Mouse (Mus musculus): ENCODE data around the gene Tpx2.

Gene Tpx2

GRCm38 (mm10) chr2:152847815-152848302, at the start of gene Tpx2:
Tpx2 (plus strand) TSS chr2:152847964.
- peak; percentile 99 for DNase-seq (ENCODE audit: low read depth, low spot score)

- peak; percentile 94 for DNase-seq (ENCODE audit: low read depth, low spot score)
These were observed 47.6 kb upstream of the Tpx2 start for GRCm38 (mm10) chr2:152799954-152800761.

DNA sequence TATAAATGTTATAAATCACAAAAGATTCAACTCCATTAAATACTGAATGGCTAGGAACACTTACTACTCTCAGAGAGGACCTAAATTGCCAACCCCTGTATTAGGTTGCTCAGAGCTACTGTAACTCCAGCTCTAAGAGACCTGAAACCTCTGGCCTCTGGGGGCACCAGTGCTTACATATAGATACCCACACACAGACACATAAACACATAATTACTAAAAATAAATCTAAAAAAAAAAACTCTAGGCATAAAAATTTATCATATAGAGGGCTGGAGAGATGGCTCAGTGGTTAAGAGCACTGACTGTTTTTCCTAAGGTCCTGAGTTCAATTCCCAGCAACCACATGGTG, 47.0 kb upstream of the Tpx2 start:
- DNase-seq (ENCODE audit: low read depth, low spot score) = no peak

- no peak for DNase-seq (ENCODE audit: low read depth, low spot score)
These were observed 45.5 kb upstream of the Tpx2 start for GRCm38 (mm10) chr2:152802303-152802702.

GRCm38 (mm10) chr2:152803081-152803480, 44.7 kb upstream of the Tpx2 start:
- DNase-seq (ENCODE audit: low read depth, low spot score) = no peak

DNA sequence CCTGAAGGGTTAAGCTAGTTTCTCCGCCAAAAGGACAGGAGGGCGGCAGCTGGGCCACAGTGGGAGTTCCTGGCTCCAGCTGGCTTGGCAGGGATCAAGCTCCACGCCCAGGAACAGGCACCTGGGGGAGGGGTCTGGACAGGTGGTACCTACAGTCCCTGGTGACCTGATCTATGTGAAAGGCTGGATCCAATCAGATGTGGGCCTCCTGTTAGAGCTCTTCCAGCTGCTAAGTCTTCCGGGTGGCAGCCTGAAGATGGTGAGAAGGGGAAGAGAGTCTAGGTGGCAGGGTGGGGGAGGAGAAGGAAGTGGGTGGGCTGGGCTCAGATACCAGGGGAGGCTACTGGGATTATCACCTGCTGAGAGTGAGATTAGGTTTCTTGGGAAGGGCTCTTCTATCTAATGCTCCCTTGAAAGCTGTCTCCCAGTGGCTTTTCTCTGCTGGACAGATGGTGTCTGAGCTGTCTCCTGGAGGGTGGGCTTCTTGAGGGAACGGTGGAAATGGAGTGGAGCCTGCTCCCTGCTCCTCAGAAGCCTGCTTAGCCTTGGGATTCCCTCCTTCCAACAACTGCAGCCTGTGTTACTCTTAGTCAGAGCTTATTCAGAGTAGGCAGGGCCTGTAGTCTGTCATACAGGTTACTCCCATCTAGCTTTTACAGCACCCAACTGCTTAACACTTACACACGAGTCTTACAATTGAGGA, 43.2 kb upstream of the Tpx2 start:
- DNase-seq (ENCODE audit: low read depth, low spot score) = peak; percentile 90

- no peak for DNase-seq (ENCODE audit: low read depth, low spot score)
These were observed 42.7 kb upstream of the Tpx2 start for GRCm38 (mm10) chr2:152805111-152805490.

DNA sequence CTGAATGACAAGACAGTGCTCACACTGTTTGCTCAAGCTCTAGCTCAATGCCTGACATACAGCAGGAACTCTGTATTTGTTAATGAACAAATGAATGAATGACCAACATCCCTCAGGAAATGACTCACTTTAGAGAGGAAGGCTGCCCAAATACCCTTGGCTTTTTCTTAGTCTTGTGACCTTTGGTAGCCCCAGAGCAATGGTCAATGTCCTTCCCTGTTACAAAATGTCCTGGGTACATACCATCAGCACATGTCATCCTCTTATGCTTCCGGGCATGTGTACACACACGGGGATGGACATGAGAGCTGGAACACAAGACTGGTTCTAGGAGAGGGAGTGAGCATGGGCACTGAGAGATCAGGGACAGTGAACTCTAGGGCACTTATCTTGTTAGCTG, 41.7 kb upstream of the Tpx2 start:
- no peak for DNase-seq (ENCODE audit: low read depth, low spot score)

DNA sequence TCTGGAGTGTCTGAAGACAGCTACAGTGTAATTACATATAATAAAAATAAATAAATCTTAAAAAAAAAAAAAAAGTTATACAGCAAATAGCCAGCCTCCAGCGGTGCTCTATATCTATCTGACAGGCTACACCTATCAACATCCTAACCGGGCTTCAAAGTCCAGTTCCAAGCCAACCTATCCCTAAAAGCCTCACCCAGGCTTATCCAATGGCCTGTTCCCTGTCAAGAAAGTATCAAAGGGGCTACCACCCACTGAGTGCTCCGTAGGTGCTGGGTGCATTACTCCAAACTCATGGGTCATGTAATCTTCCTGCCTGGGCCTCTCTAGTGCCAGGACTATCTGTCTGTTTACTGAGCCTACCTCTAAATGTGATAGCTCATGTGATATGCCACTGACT, 39.6 kb upstream of the Tpx2 start:
- no peak for DNase-seq (ENCODE audit: low read depth, low spot score)

DNA sequence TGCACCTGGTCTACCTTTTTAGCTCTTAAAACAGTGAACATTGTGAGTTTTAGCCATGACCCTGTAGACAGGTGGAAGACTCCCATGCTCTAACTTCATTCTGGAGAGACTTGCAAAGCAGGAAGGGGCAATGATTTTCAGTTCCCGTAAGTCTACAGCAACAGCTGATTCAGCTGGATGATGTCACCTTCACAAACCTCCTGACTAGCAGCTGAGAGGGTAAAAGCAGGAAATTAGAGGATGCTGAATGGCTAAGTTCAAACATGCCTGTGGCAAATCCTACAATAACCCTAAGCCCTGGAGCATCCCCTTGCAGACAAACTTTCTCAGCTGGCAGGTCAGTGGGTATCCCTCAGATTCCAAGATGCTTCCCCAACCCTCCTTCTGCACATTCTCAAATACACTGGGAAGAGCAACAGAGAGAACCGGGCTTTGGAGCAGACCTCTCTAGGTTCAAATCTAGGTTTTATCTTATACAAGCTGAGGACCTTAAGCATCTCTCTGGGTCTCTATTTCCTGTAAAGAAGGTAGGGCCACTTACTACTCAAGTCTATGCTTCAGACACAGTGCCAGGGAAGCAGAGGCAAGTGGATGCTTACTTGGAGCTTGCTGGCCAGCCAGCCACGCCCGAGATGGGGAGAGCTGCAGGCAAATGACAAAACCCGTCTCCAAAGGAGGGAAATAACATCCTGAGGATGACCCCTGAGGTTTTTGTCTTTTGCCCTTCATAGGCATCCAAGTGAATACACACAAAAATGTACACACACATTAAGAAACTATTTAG, 37.4 kb upstream of the Tpx2 start:
- DNase-seq (ENCODE audit: low read depth, low spot score) = peak; percentile 77

DNA sequence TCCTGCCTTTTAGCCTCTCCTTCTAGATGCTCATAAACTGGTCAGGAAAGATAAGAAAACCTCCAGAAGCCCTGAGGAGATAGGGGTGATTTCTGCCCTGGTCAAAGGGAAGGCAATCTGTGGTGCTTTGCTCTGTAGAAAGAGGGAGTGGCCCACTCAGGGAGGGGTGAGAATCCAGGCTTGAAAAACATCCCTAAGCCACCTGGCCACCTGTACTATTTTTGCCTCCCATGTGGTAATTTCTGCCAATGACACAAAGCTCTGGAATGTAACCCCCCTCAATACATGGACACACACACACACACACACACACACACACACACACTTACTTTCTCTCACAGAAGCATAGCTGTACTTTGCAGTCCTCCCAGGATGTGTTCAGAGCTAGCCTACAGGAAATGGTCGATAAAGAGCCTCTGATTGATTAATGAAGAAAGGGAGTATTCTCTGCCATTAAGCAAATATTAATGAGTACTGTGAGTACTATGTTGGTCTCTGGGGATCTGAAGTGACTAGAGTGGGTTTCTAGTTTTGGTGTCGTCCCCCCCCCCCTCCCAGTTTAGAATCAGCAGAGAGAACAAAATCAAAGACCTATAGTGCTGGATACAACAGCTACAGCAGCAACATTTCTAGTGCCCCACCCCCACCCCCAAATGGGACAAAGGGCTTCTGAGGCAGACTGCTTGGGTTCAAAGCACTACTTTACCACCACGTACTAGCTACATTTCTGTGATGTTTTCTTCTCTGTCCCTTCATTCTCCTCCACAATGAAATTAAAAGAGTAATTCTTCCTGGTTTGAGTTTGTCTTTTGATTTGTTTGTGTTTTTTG, 36.2 kb upstream of the Tpx2 start:
- DNase-seq (ENCODE audit: low read depth, low spot score) = peak; percentile 86

GRCm38 (mm10) chr2:152813232-152813631, 34.5 kb upstream of the Tpx2 start:
- no peak for DNase-seq (ENCODE audit: low read depth, low spot score)

GRCm38 (mm10) chr2:152814213-152814874, 33.4 kb upstream of the Tpx2 start:
- no peak for DNase-seq (ENCODE audit: low read depth, low spot score)

DNA sequence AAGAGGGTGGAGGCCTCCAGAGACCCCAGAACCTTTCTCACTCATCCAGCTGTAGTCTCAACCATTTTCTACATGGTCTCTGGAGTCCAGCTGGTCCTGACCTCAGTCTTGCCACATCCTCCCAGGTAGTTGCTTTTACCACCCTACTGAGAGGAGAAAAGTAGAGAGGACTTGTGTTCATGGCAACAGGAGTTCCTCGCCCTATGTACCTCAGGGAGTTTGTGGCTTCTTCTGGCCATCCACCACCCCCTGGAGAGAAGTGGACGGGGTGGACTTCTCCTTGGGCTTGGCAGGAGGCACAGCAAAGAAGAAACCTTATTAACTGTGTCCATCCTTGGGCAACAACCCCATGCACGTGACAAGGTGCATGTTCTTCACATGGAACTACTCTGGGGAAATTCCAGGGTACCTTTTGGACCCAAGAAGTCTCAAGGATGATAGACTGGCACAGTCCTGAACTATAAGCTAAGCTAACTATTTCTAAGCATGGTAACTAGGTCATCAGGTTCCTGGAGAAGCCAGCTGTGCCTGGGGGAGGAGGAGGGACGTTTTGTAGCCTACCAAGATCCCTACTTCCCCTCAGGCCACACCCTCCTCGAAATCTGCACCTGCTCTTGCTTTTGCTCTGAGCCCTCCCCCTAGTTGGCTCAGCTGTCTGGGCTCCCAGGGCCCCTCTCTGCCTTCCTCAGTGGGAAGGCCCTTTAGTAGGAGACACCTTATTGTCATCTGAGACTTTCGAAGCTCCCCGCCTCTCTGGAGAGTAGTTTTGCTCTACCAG, 31.7 kb upstream of the Tpx2 start:
- no peak for DNase-seq (ENCODE audit: low read depth, low spot score)

DNA sequence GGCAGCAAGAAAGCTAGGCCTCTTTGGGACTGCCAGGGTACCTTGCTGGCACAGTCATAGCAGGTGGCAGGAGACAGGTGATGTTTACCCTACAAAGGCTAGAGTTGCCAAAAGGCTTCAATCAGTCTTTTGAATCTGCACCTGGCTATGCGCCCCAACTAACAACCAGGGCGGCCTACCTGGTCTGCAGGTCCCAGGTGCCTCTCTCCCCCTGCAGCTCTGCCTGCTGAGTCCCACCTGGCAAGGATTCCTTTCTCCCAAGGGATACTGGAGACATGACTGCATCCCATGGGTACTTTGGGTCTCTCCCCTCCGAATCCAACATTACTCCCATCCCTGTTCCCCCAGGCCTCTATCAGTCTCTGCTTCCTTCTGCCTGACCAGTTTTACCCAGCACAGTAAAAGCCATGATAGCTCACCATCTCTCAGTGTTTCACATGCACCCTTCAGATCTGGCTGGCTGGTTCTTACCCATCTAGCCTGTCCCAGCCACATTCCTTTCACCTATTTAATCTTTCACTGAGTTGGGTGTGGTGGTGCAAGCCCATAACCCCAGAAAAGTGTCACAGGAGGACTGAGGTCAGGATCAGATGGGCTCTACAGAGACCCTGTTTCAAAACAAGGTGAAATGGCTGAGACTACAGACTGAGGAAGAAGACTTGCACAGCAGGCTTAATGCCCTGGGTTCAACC, 31.0 kb upstream of the Tpx2 start:
- DNase-seq (ENCODE audit: low read depth, low spot score) = no peak

DNA sequence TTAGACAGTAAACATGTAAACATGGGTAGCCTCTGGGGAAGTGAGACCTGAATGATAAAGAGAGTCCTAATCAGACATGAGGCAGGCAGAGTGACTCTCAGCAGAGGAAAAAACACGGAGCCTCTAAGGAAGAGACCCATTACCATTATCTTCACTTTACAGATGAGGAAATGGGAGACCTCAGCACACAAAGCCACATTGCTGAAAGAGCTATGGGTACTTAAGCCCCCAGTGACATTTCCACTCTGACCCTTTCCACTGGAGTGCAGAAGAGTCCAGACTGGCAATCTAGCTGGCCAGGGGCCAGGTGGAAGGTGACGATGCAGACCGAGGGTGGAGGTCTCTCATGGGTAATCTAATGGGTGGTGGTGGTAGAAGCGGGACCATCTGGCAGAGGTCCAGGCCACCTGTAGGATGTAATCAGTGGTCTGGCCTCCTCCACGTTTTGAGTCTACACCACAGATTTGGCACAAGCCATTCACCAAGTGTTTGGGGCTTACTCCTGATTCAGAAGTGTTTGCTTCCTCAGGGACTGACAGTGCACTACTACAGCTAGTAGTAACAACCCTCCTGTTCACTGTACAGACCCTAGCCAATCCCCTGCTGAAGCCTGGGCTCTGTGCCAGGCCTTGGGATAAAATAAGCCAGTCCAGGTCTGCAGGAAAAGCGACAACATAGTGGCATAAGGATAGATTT, 30.0 kb upstream of the Tpx2 start:
- peak; percentile 94 for DNase-seq (ENCODE audit: low read depth, low spot score)

DNA sequence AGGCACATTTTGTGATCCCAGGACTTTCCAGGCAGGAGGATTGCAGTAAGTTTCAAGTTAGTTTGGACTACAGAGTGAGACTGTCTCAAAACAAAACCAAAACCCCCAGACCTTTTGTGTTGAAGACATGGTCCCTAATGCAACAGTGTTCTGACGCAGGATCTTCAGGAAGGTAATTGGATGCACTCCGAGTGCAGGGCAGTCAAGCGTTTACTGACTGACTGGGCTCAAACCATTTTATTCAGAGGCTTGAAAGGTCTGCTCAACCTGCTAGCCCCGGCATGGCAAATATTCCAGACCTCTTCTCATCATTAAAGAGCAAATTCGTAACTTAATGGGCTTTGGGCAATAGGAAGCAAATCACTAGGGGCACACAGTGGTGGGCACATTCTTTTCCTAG, 29.1 kb upstream of the Tpx2 start:
- DNase-seq (ENCODE audit: low read depth, low spot score) = no peak

DNA sequence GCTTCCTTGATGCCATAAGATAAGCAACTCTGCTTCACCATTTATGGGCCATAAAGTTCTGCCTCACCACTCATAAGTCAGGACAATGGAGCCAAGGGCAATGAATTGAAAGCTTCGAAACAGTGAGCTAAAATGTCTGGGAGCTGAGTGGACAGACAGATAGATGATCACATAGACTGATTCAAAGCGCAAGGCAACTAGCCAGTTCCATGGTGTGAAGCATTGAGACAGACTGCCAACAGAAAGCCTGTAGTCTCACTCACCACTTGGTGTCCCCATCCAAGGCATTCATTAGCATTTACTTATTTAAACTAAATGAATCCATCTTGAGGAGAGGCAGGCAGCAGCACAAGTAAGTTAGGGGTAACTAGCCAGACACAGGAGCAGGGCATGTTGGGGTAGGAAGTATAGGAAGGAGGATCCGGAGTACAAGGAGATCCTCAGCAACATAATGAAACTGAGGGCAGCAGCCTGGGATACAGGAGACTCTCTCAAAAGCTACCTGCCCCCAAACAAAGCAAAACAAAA, 28.6 kb upstream of the Tpx2 start:
- DNase-seq (ENCODE audit: low read depth, low spot score) = no peak

DNA sequence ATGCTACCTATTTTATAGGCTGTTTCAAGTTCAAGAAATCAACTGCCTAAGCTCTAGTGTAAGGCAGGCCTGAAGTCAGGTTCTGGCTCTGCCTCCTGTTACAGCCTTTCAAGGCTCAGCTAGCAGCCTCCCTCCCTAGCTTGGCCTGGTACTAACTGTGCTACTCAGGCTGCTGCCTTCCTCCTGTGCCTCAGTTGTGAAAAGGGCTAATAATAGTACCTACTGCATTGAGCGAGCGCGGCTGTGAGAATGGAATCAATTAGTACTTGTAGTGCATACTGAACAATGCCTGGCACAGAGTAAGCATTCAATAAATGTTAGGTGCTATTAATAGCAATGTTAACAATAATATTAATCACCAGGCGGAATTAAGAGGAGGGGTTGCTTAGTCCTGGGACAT, 27.8 kb upstream of the Tpx2 start:
- peak; percentile 80 for DNase-seq (ENCODE audit: low read depth, low spot score)
